Mouse (Mus musculus) adrenal gland, postnatal 10 days (tissue): ENCODE measurements around the gene R3hcc1l. TPM values are rescaled to one million over a fixed set of nuclear protein-coding genes. Genes with fewer than 3 reads are reported as not detected.

Source experiments
- DNase-seq: peaks from one replicate; pipeline ENCODE4 v3.0.0; 2021; ENCODE audit warnings: mixed read lengths
- long read RNA-seq, 2 experiments: library from polyadenylated mRNA; stranded (forward); transcript quantifications; one replicate each; pipeline ENCODE4 v2.0.0; 2021
- total RNA-seq, 2 experiments: library from RNA; stranded (reverse); gene quantifications; 2 replicates each; pipeline ENCODE4 v1.2.3; 2021

R3hcc1l gene
- 10 to 100 TPM; 18.3 to 23.7 TPM for total RNA-seq
- long read RNA-seq, experiment 1, full-length matches to known transcripts = 35 of 40 reads
- long read RNA-seq, experiment 1, partial matches to known transcripts = 0 of 40 reads
- long read RNA-seq, experiment 1, other reads (novel, unspliced or antisense) = 5 of 40 reads
- long read RNA-seq, experiment 2, full-length matches to known transcripts = 13 of 19 reads
- long read RNA-seq, experiment 2, partial matches to known transcripts = 3 of 19 reads
- long read RNA-seq, experiment 2, other reads (novel, unspliced or antisense) = 3 of 19 reads

GRCm38 (mm10) chr19:42518620-42519310 lies at the start of gene R3hcc1l:
R3hcc1l (plus strand) TSS chr19:42518759.
- DNase-seq = peak; percentile 99

- DNase-seq = no peak
These were observed 47.0 kb upstream of the R3hcc1l start for GRCm38 (mm10) chr19:42471571-42471970.

GRCm38 (mm10) chr19:42472831-42473230 lies 45.7 kb upstream of the R3hcc1l start:
- peak; percentile 23 for DNase-seq

DNA sequence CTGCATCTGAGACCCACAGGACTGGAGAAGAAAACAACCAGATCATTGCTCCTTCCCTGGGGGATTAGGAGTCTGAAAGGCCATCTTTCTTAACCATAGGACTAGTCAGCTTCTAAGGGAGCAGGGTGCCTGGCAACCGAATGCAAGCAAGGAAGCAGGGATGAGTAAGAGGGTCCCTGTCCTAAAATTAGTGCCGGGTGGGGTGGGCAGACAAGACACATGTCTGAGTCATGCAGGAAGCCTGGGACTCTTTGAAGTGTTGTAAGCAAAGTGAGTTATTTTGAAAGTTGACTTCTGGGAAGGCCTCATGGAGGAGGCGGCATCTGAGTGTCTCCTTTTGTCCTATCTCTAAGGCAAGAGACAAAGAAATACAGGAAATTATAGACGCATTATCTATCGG lies 40.8 kb upstream of the R3hcc1l start:
- DNase-seq = no peak

DNA sequence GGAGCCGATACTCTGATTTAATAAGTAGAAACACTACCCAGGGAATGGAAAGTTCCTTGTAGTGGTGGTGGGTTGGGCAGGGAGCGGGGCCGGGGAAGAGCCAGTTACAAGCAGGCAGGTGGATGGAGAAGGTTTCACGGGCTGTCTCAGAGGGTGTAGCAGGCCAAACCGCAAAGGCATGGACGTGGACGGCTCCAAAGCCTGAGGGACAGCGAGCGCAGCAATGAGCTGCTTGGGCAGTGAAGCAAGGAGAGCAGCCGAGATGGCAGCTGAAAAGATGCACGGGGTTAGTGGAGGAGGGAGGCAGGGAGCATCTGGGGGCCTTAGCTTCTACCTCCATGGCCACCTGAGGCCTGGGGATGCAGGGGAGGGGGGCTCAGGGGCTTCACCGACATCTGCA lies 40.3 kb upstream of the R3hcc1l start:
- DNase-seq = no peak

DNA sequence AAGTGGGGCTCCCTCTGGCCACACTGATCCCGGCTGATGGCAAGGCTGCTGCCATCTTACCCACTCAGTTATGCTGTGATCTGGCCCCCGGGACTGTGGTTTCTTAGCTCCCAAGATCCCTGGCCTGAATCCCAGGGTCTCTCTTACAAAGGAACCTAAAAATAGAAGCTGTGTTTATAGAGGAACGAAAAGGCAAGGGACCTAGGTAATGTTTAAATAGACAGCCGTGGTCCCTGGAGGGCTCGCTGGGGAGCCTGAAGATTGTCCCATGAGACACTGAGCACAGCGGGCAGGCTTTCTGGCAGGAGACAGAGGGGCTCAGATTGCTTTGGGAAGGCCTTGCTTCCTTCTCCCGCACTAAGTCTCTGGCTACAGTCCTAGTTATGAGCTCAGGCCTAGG lies 33.1 kb upstream of the R3hcc1l start:
- DNase-seq = peak; percentile 20

DNA sequence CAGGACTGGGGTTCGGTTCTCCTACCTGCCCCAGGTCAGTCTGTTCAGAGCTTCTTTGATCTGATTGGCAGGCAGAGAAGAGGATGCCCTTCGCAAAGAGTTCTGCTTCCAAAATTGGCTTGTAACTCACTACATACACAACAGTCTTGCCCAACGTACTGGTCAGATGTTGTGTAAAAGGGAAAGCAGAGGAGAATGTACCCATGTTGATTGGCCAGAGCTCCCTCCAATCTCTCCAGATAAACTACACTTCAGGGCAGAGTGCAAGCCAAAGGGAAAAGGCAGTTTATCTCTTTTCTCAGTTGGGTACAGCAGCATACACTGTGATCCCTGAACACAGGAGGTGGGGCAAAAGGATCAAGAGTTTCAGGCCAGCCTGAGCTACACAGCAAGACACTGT lies 31.3 kb upstream of the R3hcc1l start:
- DNase-seq = peak; percentile 6

DNA sequence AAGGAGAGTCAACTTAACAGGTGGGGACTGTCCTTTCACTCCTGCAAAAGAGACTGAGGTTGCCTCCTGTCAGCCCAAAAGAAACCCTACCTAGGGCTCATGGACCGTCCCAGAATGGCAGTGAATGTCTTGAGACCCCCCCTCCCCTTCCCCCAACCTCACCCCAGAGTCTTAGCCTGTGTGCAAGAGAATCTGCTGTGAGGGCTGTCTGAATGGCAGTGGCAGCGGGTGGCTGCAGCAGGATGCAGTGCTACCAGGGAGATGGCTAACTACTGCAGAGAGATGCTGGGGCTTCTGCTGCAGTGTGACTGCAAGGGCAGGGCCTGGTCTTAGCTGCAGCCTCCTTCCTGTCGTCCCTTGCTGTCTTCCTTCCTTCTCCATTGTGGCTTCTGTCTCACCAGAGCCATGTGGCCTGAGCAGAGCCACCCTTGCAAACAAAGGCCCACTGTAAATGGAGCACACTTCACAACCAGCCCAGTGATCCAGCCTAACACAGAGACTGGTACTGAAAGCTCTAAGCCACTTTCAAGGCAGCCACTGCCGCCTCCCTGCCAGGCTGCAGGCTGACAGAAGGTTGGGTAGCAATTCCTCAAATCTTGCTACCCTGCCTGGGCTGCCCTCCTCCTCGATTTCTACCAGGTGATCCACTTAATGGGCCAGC lies 25.2 kb upstream of the R3hcc1l start:
- no peak for DNase-seq

DNA sequence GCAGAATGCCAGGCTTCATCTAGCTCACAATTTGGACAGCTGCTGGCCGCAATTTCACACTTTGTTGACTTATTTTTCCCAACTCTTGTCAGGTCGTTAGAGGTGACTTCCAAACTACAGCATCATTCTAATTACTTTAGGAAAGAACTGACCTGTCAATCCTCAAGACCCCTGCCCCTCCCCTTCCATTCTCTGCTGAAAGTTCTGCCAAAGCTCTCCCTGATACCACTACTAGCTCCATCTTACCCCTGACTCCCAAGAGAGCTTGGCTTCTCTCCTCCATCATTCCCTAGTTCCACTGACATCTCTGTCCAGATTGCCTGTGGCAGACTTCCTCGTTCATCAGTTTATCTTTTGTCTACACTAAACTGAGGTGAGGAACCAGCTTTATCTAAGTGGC lies 14.4 kb upstream of the R3hcc1l start:
- no peak for DNase-seq

DNA sequence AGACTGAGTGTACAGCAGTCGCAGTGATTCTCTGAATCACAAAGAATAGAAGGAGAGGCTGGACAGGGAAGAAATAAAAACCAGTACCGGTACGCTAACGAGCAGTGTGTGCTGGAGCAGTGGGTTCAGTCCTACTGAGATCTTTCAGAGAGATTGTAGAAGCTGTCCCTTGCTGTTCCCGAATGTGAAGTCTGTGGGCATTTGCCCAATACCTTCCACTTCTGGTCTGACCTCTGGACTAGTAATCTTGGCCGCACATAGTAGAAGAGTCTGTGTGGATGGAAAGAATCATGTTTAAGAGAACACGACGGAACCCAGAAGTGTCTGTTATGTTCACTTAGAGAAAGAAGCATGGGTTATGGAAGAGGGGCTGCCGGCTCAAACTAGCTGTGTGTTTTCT lies 8.9 kb upstream of the R3hcc1l start:
- no peak for DNase-seq

DNA sequence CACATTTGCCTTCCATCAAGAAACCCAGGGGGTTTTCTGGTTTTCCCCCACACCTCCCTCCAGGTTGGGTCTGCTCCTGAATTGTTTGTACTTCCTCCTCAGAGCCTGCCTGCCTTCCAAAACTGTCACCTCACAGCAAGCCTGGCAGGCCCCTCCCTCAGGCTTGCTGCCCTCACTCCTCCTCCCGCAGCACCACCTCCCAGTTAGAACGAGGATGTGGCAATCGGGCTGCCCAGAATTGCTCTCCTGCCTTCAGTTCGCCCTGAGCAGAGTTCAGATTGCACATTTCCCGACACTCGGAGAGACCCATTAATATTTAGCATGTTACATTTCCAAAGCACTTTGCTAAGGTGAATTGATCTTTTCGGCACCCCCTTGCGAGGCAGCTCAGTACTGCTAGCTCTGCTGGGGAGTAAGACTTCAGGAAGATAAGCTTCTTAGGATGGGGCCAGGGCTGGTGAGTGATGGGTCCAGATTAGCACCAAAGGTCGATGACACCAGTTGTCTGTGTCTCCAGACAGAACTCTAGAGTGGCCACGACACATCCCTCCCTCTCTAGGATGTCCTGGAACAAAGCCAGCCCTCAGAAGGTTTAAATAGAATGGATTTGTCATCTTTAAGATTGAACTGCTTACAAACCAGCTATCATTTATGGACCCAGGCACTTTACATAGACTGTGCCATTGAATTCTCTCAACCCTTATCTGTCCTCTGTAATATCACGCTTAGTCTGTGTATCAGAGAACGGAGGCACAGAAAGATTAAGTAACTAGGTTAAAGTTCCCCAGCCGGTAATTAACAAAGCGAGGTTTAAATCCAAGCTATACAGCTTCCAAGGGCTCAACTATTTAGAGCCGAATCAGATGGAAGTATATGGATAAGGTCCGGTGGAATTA lies 8.0 kb upstream of the R3hcc1l start:
- DNase-seq = peak; percentile 44

DNA sequence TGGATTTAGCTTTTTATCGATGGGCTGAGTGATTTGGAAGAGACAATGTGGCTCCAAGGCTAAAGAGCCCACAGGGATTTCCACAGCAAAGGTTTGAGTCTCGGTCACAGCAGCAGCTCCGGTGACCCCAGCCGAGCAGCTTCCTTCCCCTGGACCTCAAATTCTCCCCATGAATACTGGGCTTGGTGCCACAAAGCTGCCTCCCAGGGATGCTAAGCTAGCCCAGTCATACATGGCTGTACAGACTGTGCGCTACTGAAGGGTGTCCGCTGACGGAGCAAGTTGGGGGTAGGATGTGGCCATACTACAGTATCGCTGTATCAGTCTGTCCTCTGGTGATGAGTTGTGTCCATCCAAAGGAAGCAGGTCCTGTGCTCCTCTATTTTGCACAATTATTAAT lies 2.9 kb upstream of the R3hcc1l start:
- DNase-seq = no peak

DNA sequence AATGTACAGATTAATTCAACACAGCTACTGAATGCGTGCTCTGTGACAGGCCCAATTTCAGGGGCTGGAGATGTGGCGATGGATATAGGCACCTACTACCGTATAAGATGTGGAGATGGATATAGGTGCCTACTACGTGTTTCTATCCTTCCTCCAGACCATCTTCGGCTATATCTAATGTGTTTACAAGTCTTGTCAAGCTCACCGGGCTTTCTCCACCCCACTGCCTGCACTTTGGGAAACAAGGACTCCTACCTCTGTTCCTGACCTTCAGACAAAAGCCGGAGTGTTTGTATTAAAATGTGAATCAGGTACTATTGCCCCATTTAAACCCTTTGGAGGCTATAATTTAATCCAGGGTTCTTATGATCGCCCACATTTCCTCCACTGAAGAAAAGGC lies 2.4 kb upstream of the R3hcc1l start:
- DNase-seq = no peak

- DNase-seq = no peak
These were observed 471 bp upstream of the R3hcc1l start for GRCm38 (mm10) chr19:42517957-42518619.

DNA sequence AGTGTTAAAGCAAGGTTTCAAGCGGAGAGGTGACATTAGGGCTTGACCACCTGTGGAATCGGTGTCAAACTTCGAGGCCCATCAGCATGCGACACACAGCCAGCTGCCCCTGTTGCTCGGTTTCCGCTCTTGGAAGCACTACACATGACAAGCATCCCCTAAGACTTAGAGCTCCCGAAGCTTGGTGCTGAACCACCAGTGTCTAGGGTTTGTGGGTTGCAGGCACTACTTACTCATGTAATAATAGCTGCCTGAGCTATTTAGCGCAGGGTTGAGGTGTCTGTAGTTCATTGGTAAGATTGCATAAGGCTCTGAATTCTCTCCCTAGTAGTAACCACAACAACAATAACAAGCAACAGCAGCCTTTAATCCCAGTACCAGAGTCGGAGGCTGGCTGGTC lies 1.2 kb downstream of the R3hcc1l start:
- DNase-seq = no peak

GRCm38 (mm10) chr19:42524703-42525102 lies 6.1 kb downstream of the R3hcc1l start:
- no peak for DNase-seq

DNA sequence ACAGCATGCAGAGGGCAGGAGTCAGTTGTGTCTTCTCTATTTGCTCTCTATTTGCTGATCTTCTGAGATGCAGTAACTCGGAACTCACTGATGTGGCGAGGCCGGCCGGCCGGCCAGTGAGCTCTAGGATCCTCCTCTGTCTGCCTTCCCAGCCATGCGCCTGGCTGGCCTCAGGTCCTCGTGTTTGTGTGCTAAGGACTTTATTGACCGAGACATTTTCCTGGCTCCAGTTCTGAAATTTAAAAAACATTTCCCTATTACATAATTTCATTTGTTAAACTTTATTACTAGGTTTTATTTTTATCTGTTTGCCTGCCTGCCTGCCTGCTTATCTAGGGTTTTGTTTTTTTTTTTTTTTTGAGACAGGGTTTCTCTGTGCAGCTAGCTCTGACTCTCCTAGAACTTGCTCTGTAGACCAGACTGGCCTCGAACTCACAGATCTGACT lies 11.5 kb downstream of the R3hcc1l start:
- DNase-seq = peak; percentile 34

- DNase-seq = no peak
These were observed 15.9 kb downstream of the R3hcc1l start for GRCm38 (mm10) chr19:42534427-42534826.

- no peak for DNase-seq
These were observed 19.0 kb downstream of the R3hcc1l start for GRCm38 (mm10) chr19:42537600-42537999.

- no peak for DNase-seq
These were observed 20.4 kb downstream of the R3hcc1l start for GRCm38 (mm10) chr19:42538911-42539310.

GRCm38 (mm10) chr19:42539414-42540189 lies 21.0 kb downstream of the R3hcc1l start:
- no peak for DNase-seq
